Mouse (Mus musculus): ENCODE measurements at regions not wholly inside any gene's neighbourhood (a gene's known extent, or its start where the extent isn't known, plus 50 kb on each side); places are given as distances from the start of the nearest gene placed in this dataset.

DNA sequence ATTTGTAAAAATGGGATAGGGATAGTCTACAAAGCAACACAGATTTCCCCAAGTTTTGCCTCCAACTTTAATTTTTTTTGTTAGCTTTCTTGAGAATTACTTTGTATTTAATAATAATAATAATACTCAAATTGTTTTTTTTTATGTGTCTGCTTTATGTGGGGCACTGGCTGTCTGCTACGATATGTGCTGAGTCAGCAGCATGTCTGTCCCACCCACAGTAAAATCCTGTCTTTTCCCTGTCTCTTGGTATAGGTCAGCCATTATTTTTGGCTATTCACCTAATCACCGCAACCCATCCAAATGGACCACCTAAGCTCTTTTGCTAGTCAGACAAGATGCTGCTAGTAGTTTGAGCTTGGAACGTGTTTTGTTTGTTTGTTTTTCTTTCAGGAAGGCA, 473.0 kb downstream of the Hs3st4 start:
- no peak for DNase-seq

DNA sequence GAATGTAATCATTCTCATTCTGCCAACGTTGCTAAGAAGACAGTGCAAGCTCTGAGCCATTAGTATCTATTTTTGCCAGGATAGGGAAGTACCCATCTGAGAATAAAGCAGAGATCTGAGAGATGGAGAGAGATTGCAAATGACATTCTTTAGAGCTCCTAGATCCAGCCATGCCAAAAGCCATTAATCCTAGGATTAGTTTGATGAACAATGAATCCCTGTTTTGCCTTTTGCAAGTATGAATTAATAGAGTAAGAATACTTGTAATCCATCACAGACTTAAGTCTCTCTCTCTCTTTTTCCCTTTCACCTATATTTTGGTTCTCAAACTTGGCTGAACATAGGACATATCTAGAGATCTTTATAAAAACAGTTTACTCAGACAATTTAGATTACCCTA, 504.7 kb downstream of the Hs3st4 start:
- no peak for DNase-seq

DNA sequence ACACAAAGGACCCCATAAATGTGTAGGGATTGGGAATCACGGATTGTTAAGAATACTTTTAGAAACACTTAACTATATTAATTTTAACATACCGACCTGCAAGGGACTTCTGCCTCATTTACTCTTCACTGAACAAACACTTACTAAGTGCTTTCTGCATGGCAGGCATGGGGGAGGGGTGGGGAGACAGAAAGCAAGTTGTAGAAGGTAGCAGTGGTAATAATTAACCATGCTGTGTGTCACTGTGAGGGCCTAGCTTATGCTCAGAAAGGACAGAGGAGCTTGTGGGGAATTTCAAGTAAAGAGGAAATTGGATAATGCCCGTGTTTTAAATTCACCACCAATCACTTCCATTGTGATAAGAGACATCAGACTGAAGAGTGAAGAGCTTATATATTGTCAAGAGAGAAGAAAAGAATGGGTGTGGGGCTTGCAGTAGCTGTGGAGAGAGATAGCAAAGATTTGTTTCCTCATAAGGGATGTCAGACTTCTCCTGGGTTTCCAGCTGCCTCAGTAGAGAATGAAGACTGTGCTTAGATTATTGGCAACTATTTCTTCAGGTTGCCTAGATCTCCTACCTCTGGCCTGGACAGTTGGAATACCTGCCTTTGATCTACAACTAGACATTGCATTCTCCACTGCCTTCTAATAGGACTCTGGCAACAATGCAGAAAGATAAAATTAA, 508.6 kb downstream of the Hs3st4 start:
- peak; percentile 46 for DNase-seq

DNA sequence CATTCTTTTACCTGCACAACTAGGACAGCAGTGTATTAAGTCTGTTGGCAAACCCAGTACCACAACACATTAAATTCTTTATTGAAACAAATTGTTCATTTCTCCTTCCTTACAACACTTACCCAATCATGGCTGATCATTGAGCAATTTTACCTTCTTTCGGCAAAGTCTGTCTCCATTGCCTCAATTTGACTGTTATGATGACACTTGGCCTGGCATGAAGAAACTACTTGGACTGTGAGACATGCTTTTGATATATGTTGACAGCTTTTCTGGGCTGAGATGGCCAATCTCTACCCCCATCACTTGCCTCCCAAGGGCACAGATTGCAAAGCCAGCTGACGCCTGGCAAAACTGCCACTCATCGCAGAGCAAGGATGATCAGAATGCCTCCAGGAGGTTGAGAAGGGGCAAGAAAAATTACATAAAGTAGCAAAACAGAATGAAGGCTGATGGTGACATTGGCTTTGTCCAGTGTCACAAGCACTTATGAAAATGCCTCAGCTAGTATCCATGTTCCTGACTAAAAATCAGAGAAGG, 509.3 kb downstream of the Hs3st4 start:
- DNase-seq: no peak

DNA sequence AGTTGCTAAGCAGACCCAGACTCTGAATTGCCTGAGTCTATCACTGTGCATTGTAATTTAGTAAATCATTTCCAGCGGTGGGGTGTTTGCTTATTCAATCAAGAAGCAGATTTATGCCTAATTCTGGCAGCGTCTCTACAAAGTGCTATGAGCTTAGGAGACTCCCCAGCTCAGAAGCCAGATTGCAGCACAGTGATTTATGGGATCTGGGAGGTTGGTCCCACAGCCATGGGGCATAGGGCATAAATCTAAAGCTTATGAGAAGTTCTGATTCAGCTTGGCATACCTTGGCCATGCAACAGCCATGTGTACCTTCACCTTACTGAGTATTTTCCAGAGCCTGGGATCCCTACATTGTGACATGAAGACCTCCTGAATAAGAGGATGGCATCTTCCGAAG, 518.0 kb downstream of the Hs3st4 start:
- DNase-seq: no peak

DNA sequence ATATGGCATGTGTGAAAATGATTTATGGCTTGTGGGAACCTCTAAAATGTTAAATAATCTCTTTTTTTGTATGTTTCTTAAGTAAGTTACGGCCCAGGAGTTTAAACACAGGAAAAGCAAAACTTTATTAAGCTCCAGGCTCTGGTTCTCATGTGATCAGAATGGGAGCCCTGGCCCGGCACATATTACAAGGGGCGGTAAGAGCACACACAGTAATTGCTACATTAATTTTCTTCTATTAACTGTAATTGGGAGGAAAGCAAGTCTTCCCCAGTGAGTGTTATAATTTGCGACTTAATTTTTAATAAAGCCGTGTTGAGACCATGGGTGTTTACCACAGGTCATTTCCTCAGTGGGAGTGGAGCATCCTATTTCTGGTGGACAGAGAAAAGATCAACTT, 520.1 kb downstream of the Hs3st4 start:
- no peak for DNase-seq

DNA sequence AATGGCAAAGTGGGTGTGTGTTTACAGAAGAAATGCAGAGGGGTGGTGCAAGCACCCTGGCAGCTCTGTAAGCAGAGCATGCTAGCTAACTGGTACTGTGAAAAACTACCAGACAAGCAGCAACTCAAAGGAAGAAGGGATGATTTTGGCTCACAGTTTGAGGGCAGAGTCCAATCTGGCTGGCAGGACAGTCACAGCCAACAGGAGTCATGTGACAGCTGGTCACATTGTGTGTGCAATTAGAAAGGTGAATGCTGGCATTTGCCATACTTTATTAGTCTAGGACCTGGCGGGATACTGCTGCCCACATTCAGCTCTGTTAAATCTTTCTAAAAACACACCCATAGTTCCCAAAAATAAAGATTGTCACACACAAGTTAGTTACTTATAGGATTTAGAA, 566.4 kb downstream of the Hs3st4 start:
- no peak for DNase-seq

DNA sequence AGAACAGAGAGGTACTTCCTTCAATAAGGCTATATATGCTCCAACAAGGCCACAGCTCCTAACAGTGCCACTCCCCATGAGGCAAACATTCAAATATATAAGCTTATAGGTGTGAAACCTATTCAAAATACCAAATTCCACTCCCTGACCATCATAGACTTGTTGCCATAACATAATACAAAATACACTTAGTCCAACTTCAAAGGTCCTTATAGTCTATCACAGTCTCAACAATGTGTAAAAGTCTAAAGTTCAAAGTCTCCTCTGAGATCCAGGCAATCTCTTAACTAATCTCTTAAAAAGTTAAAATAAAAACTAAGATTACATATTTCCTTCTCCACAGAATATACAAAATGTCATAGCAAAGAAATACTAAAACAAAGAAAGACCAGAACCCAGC, 574.5 kb downstream of the Hs3st4 start:
- no peak for DNase-seq

DNA sequence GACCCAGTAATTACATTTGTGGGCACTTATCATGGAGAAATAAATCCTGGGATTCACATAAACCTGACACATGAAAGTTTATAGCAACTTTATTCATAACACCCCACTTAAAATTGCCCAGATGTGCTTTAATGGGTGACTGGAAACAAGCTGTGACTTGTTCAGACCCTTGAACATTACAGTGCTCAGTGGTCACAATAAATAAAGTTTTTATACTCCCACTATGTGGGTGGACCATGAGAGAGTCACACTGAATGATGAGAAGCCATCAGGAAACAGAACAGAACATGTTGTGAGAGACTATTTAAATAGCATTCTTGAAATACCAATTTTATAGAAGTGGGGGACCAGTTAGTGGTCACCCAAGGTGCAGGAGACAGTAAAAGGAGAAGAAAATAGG, 588.1 kb downstream of the Hs3st4 start:
- no peak for DNase-seq

DNA sequence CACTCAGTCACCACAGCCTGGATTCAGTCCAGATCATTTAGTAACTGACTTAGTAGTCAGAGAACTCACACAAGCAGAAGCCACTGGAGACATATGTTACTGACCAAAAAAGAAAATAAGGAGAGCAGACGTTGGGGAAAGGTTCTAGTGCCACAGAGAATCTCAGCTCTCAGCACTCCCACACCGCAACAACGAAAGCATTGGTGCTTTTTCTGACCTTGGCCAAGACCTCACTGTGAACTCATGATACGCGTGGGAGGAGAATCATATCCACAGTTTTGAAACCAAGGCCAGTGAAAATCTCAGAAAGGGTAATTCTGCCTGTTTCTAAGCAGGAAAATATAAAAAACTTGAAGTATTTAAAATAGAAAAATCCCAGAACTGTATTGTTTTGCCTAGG, 591.0 kb downstream of the Hs3st4 start:
- DNase-seq: no peak

DNA sequence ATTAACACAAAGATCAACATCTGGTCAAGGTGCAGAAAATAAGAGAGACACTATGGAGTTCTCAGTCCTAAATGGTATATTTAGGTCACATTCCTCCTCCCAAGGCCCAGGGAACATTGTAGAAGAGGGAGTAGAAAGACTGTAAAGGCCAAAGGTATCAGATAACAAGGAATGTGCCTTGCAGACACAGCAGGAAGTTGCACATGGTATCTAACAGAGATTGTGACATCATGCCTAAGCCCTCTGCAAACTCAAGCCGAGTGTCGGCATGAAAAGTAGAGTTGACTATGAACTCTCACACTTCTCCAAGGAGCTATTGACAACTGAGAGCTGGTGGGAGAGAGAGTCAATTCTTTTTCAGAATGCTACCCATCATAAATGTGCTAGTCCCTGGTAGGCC, 598.7 kb downstream of the Hs3st4 start:
- DNase-seq: no peak

DNA sequence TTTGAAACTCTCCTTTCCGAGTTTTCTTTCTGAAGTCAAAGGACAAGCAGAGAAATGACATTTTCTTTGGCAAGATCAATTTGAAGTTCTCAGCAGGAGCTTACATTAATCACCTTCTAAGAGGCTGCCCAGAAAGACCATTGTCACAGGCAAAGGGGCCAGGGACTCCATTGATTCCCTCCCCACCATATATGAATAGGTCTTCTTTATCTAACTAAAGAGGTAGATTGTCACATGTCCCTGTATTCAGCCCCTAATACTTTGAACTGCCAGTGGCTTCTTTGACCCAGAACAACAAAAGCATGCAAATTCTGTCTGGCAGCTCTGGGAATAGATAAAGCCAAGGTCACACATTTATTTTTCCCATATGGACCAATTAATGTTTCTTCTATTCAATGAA, 602.6 kb downstream of the Hs3st4 start:
- no peak for DNase-seq

DNA sequence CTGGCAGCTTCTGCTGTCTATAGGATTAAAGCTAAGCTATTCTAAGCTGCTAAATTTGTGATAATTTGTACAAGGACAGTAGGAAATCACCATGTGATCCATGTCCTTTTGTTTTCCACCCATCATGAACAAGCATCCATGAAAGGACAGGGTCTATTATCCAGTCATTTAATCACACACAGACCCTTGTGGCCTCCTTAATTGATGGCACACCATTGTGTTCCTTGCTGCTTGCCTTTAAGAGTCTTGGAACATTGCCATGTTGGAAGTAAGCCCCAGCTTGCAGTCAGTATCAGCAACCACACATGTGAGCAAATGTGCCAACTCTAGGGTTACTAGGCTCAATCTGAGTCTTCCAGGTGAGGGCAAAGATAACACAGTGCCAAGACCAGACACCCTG, 608.7 kb downstream of the Hs3st4 start:
- no peak for DNase-seq

DNA sequence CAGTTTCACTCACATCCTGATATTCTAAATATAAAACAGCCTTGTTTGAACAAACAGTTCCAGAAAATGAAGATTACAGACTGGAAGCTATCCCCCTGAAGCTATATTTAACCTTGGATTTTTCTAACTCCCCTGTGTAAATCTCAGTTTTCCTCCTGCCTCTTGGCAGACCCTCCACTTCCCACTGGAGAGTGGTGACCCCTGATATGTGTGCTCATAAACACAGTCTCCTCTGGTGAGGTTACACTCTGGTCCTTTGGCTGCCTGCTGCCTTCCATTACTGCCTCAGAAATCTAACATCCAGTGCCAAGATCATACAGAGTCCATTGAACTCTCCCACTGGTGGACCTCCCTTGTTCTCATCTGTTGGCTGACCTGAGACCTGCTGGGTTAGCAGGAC, 610.8 kb downstream of the Hs3st4 start:
- DNase-seq: no peak

DNA sequence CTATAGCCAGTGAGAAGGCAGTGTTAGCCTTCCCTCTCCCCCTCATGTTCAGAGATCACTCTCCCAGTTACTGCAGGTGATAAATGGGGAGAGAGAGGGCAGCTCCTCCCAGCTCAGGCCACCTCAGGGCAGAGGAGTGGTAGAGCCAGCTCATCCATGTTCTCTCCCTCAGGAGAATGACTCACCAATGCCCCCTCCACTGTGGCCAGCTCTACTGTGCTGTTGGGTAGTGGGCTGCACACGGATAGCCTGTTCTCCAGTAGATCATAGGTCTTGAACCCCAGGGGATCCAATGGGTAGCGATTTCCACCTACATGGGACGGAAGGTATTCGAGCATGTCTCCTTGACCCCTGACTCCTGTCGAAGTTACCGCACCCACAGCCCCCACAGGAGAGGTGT, 618.1 kb downstream of the Hs3st4 start:
- DNase-seq: no peak

DNA sequence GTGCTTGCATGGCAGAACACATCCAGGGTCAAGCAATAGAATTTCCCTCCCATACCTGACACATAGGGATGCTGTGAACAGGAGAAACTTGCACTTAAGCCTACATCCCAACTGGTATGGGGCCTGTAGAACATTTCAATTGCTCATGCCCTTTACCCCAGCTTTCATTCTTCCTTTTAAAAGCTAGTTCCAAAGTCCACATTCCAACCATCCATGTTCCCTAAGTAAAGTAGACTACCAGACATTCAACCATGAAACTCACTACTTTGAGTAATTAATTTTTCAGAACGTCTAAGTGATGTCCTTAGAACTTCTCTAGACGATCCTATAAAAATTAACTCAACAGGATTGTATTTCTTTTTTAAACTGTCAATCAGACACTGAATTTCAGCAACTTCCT, 621.9 kb downstream of the Hs3st4 start:
- no peak for DNase-seq

DNA sequence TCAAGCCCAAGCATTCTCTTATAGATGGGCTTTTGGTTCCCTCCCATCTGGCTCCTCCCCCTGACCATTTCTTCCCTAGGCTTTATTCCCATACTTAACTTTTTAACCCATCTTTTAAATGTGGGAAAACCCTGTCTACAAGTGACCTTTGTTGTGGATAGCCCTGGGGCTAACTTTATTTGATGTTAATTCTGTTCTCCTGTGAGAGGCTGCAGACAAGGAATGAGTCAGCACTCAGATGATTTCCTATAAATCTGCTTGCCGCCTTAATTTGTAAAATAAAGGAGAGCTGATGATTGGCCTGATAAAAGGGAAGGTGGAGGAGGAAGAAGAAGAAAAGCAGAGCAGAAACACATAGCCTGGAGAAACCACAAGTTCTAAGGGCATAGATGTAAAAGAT, 623.3 kb downstream of the Hs3st4 start:
- no peak for DNase-seq

DNA sequence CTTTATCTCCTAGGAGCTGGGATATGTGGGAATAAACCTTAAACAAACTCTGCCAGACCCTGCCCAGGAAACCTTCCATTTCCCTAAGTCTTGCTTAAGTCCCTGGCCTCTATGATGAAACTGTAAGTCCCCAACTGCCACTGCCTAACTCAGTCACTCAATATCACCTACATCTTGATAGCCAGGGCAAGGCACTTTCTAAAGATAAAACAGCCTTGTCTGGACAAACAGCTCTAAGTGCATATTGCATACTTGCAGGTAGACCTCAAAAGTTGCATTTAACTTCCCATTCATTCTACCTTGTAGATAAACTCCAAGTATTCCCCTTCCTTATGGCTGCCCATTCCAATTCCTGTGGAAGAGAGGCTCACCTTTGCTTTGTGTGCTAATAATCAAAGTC, 624.4 kb downstream of the Hs3st4 start:
- DNase-seq: no peak

DNA sequence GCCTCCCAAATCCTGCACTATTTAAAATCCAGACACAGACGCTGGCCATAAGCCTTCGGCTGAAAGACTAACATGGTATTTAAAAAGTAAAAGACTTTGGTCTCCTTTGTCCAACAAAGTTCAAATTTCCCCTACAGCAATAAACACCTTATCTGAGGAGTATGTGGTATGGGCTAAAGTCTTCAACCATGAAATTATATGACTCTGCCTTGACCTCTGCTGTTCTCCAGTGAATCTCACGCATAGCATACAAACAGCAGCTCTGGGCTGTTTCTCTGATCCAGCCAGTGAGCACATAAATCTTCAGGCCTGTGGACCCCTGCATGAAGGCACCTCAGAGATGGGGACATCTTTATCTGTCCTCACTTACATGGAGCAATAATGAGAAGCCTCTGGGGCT, 627.8 kb downstream of the Hs3st4 start:
- DNase-seq: no peak

DNA sequence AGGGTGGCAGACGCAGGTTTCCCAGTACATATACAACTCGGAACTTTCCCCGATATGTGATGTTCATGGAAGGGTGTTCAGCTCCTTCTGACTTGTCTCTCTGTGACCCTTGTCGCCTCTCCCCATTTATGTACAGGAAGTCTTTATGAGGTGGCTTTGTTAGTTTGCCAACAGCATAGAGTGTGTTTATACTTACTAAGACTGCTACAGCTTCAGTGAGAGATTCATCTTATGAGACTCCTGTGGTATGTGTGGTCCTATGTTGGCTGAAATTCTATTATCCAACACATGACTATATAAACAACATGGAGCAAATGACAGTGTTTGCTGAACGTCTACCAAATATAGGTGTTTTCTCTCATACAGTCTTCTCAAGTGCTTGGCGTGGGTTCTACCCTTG, 664.5 kb downstream of the Hs3st4 start:
- no peak for DNase-seq

DNA sequence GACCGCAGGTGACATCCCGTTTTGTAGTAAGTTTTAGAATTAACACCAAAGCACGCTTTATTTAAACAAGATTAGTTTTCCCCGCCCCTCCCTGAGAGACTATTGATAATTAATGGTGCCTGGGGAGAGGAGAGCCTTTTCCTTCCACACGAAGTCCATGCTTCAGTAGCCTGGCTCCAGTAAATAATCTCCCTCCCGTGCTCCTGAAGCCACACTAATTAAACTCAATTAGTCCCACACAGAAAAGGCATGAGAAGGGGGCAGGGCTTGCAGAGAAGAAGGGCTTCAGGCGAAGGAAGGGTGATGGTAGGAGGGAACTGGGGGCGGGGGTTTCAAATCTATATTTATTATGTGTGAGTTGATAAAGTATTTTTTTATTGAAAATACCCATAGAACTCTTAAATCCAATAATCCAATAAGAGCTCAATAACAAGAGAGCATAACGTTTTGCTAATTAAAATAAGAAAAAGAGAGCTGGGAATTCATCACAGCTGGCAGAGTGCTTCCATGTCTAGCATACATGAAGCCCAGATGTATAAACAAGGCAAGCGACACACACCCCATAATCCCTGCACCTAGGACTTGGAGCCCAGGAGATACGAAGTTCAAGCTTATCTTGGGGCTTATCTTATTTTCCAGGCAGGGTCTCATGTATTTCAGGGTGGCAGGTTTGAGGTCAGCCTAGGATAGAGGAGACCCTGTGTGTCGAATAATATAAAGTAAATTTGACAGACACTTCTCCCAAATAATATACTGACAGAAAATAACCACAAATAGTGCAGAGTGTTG, 684.7 kb downstream of the Hs3st4 start:
- DNase-seq: no peak

DNA sequence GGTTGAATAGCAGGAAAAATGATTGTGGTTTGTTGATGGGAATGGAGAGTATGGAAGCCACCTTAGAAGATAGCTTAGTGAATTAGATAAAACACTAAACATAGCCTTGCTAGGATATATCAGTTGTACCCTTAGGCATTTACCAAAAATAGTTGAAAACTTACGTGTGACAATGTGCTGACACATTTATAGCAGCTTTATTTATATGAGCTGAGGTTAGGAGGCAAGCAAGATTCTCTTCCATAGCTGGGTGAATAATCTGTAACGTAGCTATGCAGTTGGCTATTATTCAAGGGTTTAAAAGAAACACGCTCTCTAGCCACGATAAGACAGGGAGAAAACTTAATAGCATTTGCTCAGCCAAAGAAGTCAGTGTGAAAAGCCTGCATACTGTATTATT, 685.4 kb downstream of the Hs3st4 start:
- no peak for DNase-seq

DNA sequence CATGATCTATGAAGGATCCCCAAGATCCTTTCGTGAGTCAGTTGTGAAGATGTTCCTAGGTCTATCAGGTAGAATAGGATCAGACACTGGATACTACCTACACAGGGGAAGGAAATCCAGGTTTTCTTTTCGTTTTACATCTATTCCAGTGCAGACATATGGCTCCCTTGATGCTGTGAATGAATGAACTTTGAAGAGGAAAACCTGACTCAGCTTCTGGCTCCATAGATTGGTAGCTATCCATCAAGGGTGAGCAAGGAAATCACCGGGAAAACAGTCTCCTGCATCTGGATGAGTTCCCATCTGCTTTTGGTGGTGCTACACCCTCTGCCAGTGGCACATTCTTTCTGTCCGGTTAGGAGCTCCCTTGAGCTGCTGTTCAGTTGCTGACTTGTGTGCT, 687.8 kb downstream of the Hs3st4 start:
- no peak for DNase-seq

DNA sequence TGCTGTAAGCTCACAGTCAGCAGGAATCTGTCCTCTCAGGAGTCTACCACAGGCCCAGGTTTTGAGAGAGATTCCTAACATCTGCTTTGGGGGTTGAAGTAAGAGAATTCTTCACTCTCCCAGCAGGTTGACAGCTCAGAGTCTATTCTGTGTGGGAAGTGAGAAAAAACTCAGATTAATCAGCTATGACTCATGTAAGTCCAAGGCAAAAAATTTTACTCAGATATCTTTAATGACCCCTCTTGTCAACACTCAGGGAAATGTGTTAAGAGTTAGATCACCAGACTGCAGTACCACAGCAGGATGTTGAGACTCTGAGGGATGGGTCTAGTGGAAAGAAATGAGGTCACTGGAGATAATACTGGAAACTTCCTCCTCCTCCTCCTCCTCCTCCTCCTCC, 688.4 kb downstream of the Hs3st4 start:
- no peak for DNase-seq

All from liver (tissue).